Comparison of ENCODE assay signal across 16 mouse cellular contexts in genomic region chr12:26299515-26300090, GRCm38 (mm10).
DNase-seq lines count a peak whose midpoint lies in the region; ATAC-seq lines count a peak whose summit lies in the region.
"Had no signal": no experiment of that assay in that cellular context is flagged by ENCODE, and none has a peak within 500 bp of the region (broad histone marks: within the 10 kb centered on the region; RNA-seq: fewer than 3 reads in every experiment).

No protein-coding gene starts in this region.

- no peaks in the 10 kb centered on the region for H3K9me3 ChIP-seq in midbrain, embryonic 10.5 days (replicated peaks)
- H3K9me3 ChIP-seq in midbrain, embryonic 13.5 days, result no peaks in the 10 kb centered on the region
- no peaks in the 10 kb centered on the region for H3K9me3 ChIP-seq in midbrain, embryonic 16.5 days (replicated peaks; ENCODE audit: control insufficient read depth, low read length, poor library complexity, severe bottlenecking)
- H3K9me3 ChIP-seq in embryonic facial prominence, embryonic 10.5 days, result no peaks in the 10 kb centered on the region
- H3K9me3 ChIP-seq: megakaryocyte, embryonic 14.5 days; neural tube, embryonic 13.5 days had no signal

- H3K4me3 ChIP-seq in midbrain, embryonic 10.5 days, result no peak overlapping the region
- no peak overlapping the region for H3K4me3 ChIP-seq in midbrain, embryonic 13.5 days (replicated peaks)
- no peak overlapping the region for H3K4me3 ChIP-seq in midbrain, embryonic 16.5 days (ENCODE audit: low read depth, low read length)
- no peak overlapping the region for H3K4me3 ChIP-seq in embryonic facial prominence, embryonic 10.5 days
- H3K4me3 ChIP-seq: megakaryocyte, embryonic 14.5 days; neural tube, embryonic 13.5 days had no signal

- ATAC-seq in midbrain, embryonic 13.5 days, result no peak
- ATAC-seq in midbrain, embryonic 16.5 days, result no peak

- peak; percentile 15 for DNase-seq in midbrain, embryonic 10.5 days (ENCODE audit: low spot score)
- DNase-seq in cerebellum, adult 18-20 months, result peak; percentile 50 to 68
- DNase-seq in embryo, embryonic 9.5 days (ENCODE audit: extremely low spot score), result peak; percentile 24
- no peak for DNase-seq in frontal cortex, postnatal 10 days (ENCODE audit: low spot score in 2 of 2)
- no peak for DNase-seq in spleen, adult 12 weeks (ENCODE audit: low spot score)
- DNase-seq in embryonic facial prominence, embryonic 10.5 days (ENCODE audit: low spot score), result no peak
- DNase-seq: heart, postnatal 36 days; kidney, adult 18-20 months; spleen, adult 18-20 months; thymus, postnatal 25 days had no signal

- H3K27ac ChIP-seq in midbrain, embryonic 10.5 days (replicated peaks), result no peak overlapping the region
- no peak overlapping the region for H3K27ac ChIP-seq in midbrain, embryonic 13.5 days
- H3K27ac ChIP-seq in midbrain, embryonic 16.5 days (ENCODE audit: low read length), result peak overlapping the region; percentile 33; the same call in 1 of the 2 replicates
- H3K27ac ChIP-seq in embryonic facial prominence, embryonic 10.5 days (replicated peaks), result no peak overlapping the region; the same call in 1 of the 2 replicates
- H3K27ac ChIP-seq: neural tube, embryonic 13.5 days had no signal

- H3K4me2 ChIP-seq in midbrain, embryonic 13.5 days (replicated peaks), result no peak overlapping the region
- no peak overlapping the region for H3K4me2 ChIP-seq in midbrain, embryonic 16.5 days (ENCODE audit: low read length)
- H3K4me2 ChIP-seq: heart, embryonic 11.5 days; liver, embryonic 11.5 days; neural tube, embryonic 13.5 days had no signal

- 34% methylated on average over 7 of the region's 7 CpGs for WGBS in midbrain, embryonic 10.5 days
- 20% methylated on average over 7 of the region's 7 CpGs for WGBS in midbrain, embryonic 13.5 days
- WGBS in midbrain, embryonic 16.5 days, result 10% methylated on average over 7 of the region's 7 CpGs
- 64% methylated on average over 7 of the region's 7 CpGs for WGBS in embryonic facial prominence, embryonic 10.5 days

- H3K36me3 ChIP-seq in midbrain, embryonic 10.5 days, result 0 out of 2 replicates have a peak, but pooled peaks cover 5% of the 10 kb centered on the region
- H3K36me3 ChIP-seq in midbrain, embryonic 13.5 days, result peaks cover 5% of the 10 kb centered on the region; the same call in 1 of the 2 replicates
- no peaks in the 10 kb centered on the region for H3K36me3 ChIP-seq in midbrain, embryonic 16.5 days (ENCODE audit: control insufficient read depth, insufficient read depth, low read length)
- H3K36me3 ChIP-seq in embryonic facial prominence, embryonic 10.5 days (replicated peaks), result no peaks in the 10 kb centered on the region
- H3K36me3 ChIP-seq: neural tube, embryonic 13.5 days had no signal

- H3K4me1 ChIP-seq in midbrain, embryonic 10.5 days, result peaks cover 11% of the 10 kb centered on the region
- H3K4me1 ChIP-seq in midbrain, embryonic 13.5 days (replicated peaks), result peaks cover 7% of the 10 kb centered on the region; the same call in 1 of the 2 replicates
- H3K4me1 ChIP-seq in midbrain, embryonic 16.5 days (ENCODE audit: control insufficient read depth, insufficient read depth, low read length), result peaks cover 3% of the 10 kb centered on the region; the same call in 1 of the 2 replicates
- H3K4me1 ChIP-seq in embryonic facial prominence, embryonic 10.5 days, result no peaks in the 10 kb centered on the region
- H3K4me1 ChIP-seq: megakaryocyte, embryonic 14.5 days had no signal

- no peak overlapping the region for H3K9ac ChIP-seq in midbrain, embryonic 13.5 days (replicated peaks)
- no peak overlapping the region for H3K9ac ChIP-seq in midbrain, embryonic 16.5 days (ENCODE audit: low read depth, low read length)
- H3K9ac ChIP-seq: neural tube, embryonic 13.5 days had no signal

- no peaks in the 10 kb centered on the region for H3K27me3 ChIP-seq in midbrain, embryonic 10.5 days (ENCODE audit: low read depth, poor library complexity, severe bottlenecking)
- H3K27me3 ChIP-seq in midbrain, embryonic 13.5 days, result no peaks in the 10 kb centered on the region
- no peaks in the 10 kb centered on the region for H3K27me3 ChIP-seq in midbrain, embryonic 16.5 days (ENCODE audit: control insufficient read depth, insufficient read depth, low read depth, low read length)
- H3K27me3 ChIP-seq in embryonic facial prominence, embryonic 10.5 days (replicated peaks; ENCODE audit: low read depth, poor library complexity, severe bottlenecking), result no peaks in the 10 kb centered on the region
- H3K27me3 ChIP-seq: megakaryocyte, embryonic 14.5 days; neural tube, embryonic 13.5 days had no signal

Comparison
In these comparisons a context has a peak if more than half of its experiments do, and no peak if none do; other contexts are left out.
1. DNase-seq: peak in midbrain, embryonic 10.5 days (single experiment), cerebellum, adult 18-20 months (2 of 2) and embryo, embryonic 9.5 days (single experiment); none in frontal cortex, postnatal 10 days (0 of 2), spleen, adult 12 weeks (single experiment) and embryonic facial prominence, embryonic 10.5 days (single experiment).